Mouse (Mus musculus) brain, embryonic 14.5 days (tissue): Measurements from ENCODE around the gene Arhgef5. TPM values are rescaled to one million over a fixed set of nuclear protein-coding genes. Genes with fewer than 3 reads are reported as not detected.

Experiments
- DNase-seq: peaks from one replicate; pipeline ENCODE4 v3.0.0-alpha.2; 2011; ENCODE audit warnings: low read depth
- CTCF ChIP-seq: fragments of 200-500 bp; IDR thresholded peaks from 2 replicates; pipeline ENCODE4 v1.5.1; 2012; ENCODE audit warnings: inconsistent platforms, mild to moderate bottlenecking, moderate library complexity, borderline replicate concordance; ENCODE audit not compliant: insufficient read depth, insufficient read length; ENCODE audit errors: extremely low read depth
- POLR2A ChIP-seq: fragments of 200-500 bp; IDR thresholded peaks from 2 replicates; pipeline ENCODE4 v1.6.1; 2012; ENCODE audit warnings: mild to moderate bottlenecking, inconsistent platforms, borderline replicate concordance; ENCODE audit not compliant: poor library complexity, insufficient read depth, insufficient read length, severe bottlenecking; ENCODE audit errors: extremely low read depth
- polyA plus RNA-seq: library from polyadenylated mRNA; depleted of rRNA; stranded (reverse); fragments of >200 nt; gene quantifications from 2 replicates; pipeline ENCODE4 v1.2.3, GENCODE M21; 2012; rRNA removed

Gene Arhgef5
- polyA plus RNA-seq, 1 experiment: 5.5 TPM

- peak; percentile 81 for DNase-seq
These were observed 72.1 kb downstream of the Arhgef5 start for GRCm38 (mm10) chr6:43337491-43337961.

GRCm38 (mm10) chr6:43338804-43339203 lies 73.4 kb downstream of the Arhgef5 start:
- no peak for DNase-seq
- TF ChIP-seq CTCF (no peak), POLR2A (no peak)

More at GRCm38 (mm10) chr6:43337491-43337961, 72.1 kb downstream of the Arhgef5 start:
- no peak for TF ChIP-seq CTCF

Other genes starting within 250 kb of the Arhgef5 start
- not detected in 2 replicates for gene Olfr441, start 159.2 kb upstream of the Arhgef5 start, polyA plus RNA-seq
- not detected in 2 replicates for gene Olfr237-ps1, start 119.0 kb upstream of the Arhgef5 start, polyA plus RNA-seq
- not detected in 2 replicates for gene Olfr437, start 102.3 kb upstream of the Arhgef5 start, polyA plus RNA-seq
- gene Olfr13, start 93.4 kb upstream of the Arhgef5 start, polyA plus RNA-seq: not detected in 2 replicates
- not detected in 2 replicates for gene Olfr435, start 68.4 kb upstream of the Arhgef5 start, polyA plus RNA-seq
- gene Olfr434, start 52.6 kb upstream of the Arhgef5 start, polyA plus RNA-seq: not detected in 2 replicates
- gene Olfr47, start 34.1 kb upstream of the Arhgef5 start, polyA plus RNA-seq: not detected in 2 replicates
- not detected in 2 replicates for gene Nobox, start 44.0 kb downstream of the Arhgef5 start, polyA plus RNA-seq